Mouse (Mus musculus): ENCODE measurements at regions not wholly inside any gene's neighbourhood (a gene's known extent, or its start where the extent isn't known, plus 50 kb on each side); places are given as distances from the start of the nearest gene placed in this dataset.
"Not testable (repeated sequence)": the region's sequence is repeated elsewhere in the genome, so short reads cannot be mapped to it uniquely, and the experiment has no call there.

GRCm38 (mm10) chr16:3350668-3351507 is 240.0 kb upstream of the Olfr161 start:
- not testable (repeated sequence) for TF ChIP-seq CTCF (IDR thresholded peaks at IDR 0.05; ENCODE audit: extremely low read depth, insufficient read depth, insufficient read length, insufficient replicate concordance); POLR2A (IDR thresholded peaks at IDR 0.05; ENCODE audit: low read depth, low read length)

Measured in spleen, adult 2 months (tissue).